Mouse (Mus musculus) myocyte (in vitro differentiated cells): Measurements from ENCODE around the gene Nr2c2. TPM values are rescaled to one million over a fixed set of nuclear protein-coding genes. Genes with fewer than 3 reads are reported as not detected.

Experiments
- H3K27me3 ChIP-seq: one replicate; pipeline ENCODE4 v1.6.1; 2011; ENCODE audit not compliant: control insufficient read depth, insufficient read depth, insufficient read length
- H3K36me3 ChIP-seq: one replicate; pipeline ENCODE4 v1.6.1; 2011; ENCODE audit not compliant: control insufficient read depth, insufficient read depth
- H3K4me2 ChIP-seq: one replicate; pipeline ENCODE4 v1.6.1; 2011; ENCODE audit warnings: low read depth, control low read depth
- H3K4me3 ChIP-seq: one replicate; pipeline ENCODE4 v1.5.1; 2011; ENCODE audit warnings: mild to moderate bottlenecking, control low read depth, moderate library complexity
- H3K79me2 ChIP-seq: one replicate; pipeline ENCODE4 v1.6.1; 2011; ENCODE audit not compliant: control insufficient read depth, insufficient read depth
- H3ac ChIP-seq: one replicate; pipeline ENCODE4 v1.6.1; 2011; ENCODE audit not compliant: control insufficient read depth, insufficient read length
- CEBPB ChIP-seq: IDR thresholded peaks from 2 replicates; pipeline ENCODE4 v1.6.1; 2011; ENCODE audit warnings: mild to moderate bottlenecking, moderate library complexity; ENCODE audit not compliant: poor library complexity, insufficient read depth, severe bottlenecking
- E2F4 ChIP-seq: IDR thresholded peaks from one replicate; pipeline ENCODE4 v1.6.1; 2011; ENCODE audit warnings: mild to moderate bottlenecking, control low read depth, moderate library complexity; ENCODE audit not compliant: insufficient read depth
- MAX ChIP-seq: IDR thresholded peaks from one replicate; pipeline ENCODE4 v1.6.1; 2011; ENCODE audit warnings: low read depth, mild to moderate bottlenecking, control low read depth
- MYOD1 ChIP-seq, 3 experiments: IDR thresholded peaks; one replicate each; pipeline ENCODE4 v1.6.1; 2011; ENCODE audit warnings: control low read depth in 2 of 3, low read depth in 2 of 3, mild to moderate bottlenecking in 2 of 3, moderate library complexity in 1 of 3; ENCODE audit not compliant: insufficient read length in 2 of 3, control insufficient read depth in 1 of 3
- MYOG ChIP-seq, 3 experiments: IDR thresholded peaks; one replicate each; pipeline ENCODE4 v1.6.1; 2011; ENCODE audit warnings: control low read depth in 2 of 3, low read depth in 2 of 3, mild to moderate bottlenecking in 2 of 3; ENCODE audit not compliant: insufficient read length in 2 of 3, control insufficient read depth in 1 of 3, insufficient read depth in 1 of 3
- POLR2A ChIP-seq: IDR thresholded peaks from one replicate; pipeline ENCODE4 v1.6.1; 2011; ENCODE audit warnings: low read depth, mild to moderate bottlenecking, control low read depth, moderate library complexity; ENCODE audit not compliant: insufficient read length
- POLR2AphosphoS2 ChIP-seq: IDR thresholded peaks from one replicate; pipeline ENCODE4 v1.6.1; 2011; ENCODE audit warnings: low read depth, control low read depth; ENCODE audit not compliant: insufficient read length
- REST ChIP-seq: IDR thresholded peaks from one replicate; pipeline ENCODE4 v1.6.1; 2011; ENCODE audit warnings: mild to moderate bottlenecking, control low read depth, moderate library complexity; ENCODE audit not compliant: insufficient read depth, insufficient read length
- SRF ChIP-seq: IDR thresholded peaks from one replicate; pipeline ENCODE4 v1.6.1; 2011; ENCODE audit warnings: low read depth; ENCODE audit not compliant: control insufficient read depth, insufficient read length
- TCF12 ChIP-seq: IDR thresholded peaks from one replicate; pipeline ENCODE4 v1.6.1; 2011; ENCODE audit warnings: mild to moderate bottlenecking, control low read depth; ENCODE audit not compliant: poor library complexity, insufficient read depth, severe bottlenecking
- TCF3 ChIP-seq: IDR thresholded peaks from one replicate; pipeline ENCODE4 v1.6.1; 2011; ENCODE audit warnings: low read depth, control low read depth; ENCODE audit not compliant: insufficient read length
- USF1 ChIP-seq: IDR thresholded peaks from one replicate; pipeline ENCODE4 v1.6.1; 2011; ENCODE audit warnings: low read depth, mild to moderate bottlenecking, control low read depth, moderate library complexity
- polyA plus RNA-seq: library from polyadenylated mRNA; unstranded; fragments of >200 nt; fragmentation: generic; extraction: Trizol; gene quantifications from one replicate; pipeline ENCODE4 v1.2.1, GENCODE M21; 2012; ENCODE audit warnings: missing spikeins

The Nr2c2 gene
- polyA plus RNA-seq, 1 experiment = 5.8 TPM

GRCm38 (mm10) chr6:92124547-92124946 lies 33.4 kb downstream of the Nr2c2 start:
- Histone ChIP-seq H3ac (no peak overlapping the region), H3K4me3 (no peak overlapping the region), H3K36me3 (no peaks in the 10 kb centered on the region), H3K4me2 (no peak overlapping the region), H3K27me3 (no peaks in the 10 kb centered on the region), H3K79me2 (peaks cover 47% of the 10 kb centered on the region)
- TF ChIP-seq MAX (no peak), SRF (no peak)

- no peak overlapping the region for H3K4me2 ChIP-seq
- H3K4me3 ChIP-seq = no peak overlapping the region
- peaks cover 66% of the 10 kb centered on the region for H3K79me2 ChIP-seq
- H3K36me3 ChIP-seq = no peaks in the 10 kb centered on the region
- H3K27me3 ChIP-seq = no peaks in the 10 kb centered on the region
- no peak for TF ChIP-seq MAX
- no peak for TF ChIP-seq SRF
- no peak for TF ChIP-seq USF1
- TF ChIP-seq MYOG (IDR thresholded peaks at IDR 0.05; ENCODE audit: control insufficient read depth in 1 of 3, insufficient read depth in 1 of 3, insufficient read length in 2 of 3, low read depth in 2 of 3) = no peak
- TF ChIP-seq REST = no peak
- TF ChIP-seq POLR2A = no peak
- TF ChIP-seq TCF3 = no peak
- H3ac ChIP-seq = no peak overlapping the region
These were observed 35.8 kb downstream of the Nr2c2 start for GRCm38 (mm10) chr6:92126861-92127468.

GRCm38 (mm10) chr6:92131456-92131855 lies 40.3 kb downstream of the Nr2c2 start:
- Histone ChIP-seq H3K36me3 (no peaks in the 10 kb centered on the region), H3K79me2 (peaks cover 55% of the 10 kb centered on the region), H3ac (no peak overlapping the region), H3K4me3 (no peak overlapping the region), H3K27me3 (no peaks in the 10 kb centered on the region), H3K4me2 (no peak overlapping the region)
- TF ChIP-seq SRF (no peak), TCF3 (no peak), TCF12 (no peak), USF1 (no peak), MYOG (IDR thresholded peaks at IDR 0.05; ENCODE audit: control insufficient read depth in 1 of 3, insufficient read depth in 1 of 3, insufficient read length in 2 of 3, low read depth in 2 of 3) (no peak), MAX (no peak)

GRCm38 (mm10) chr6:92132021-92132911 lies 41.1 kb downstream of the Nr2c2 start:
- no peak overlapping the region for H3K4me3 ChIP-seq

GRCm38 (mm10) chr6:92133617-92134016 lies 42.4 kb downstream of the Nr2c2 start:
- H3K4me3 ChIP-seq = no peak overlapping the region

More at GRCm38 (mm10) chr6:92132021-92132911, 41.1 kb downstream of the Nr2c2 start:
- Histone ChIP-seq H3ac (no peak overlapping the region), H3K79me2 (peaks cover 58% of the 10 kb centered on the region), H3K36me3 (no peaks in the 10 kb centered on the region), H3K4me2 (no peak overlapping the region), H3K27me3 (no peaks in the 10 kb centered on the region)
- TF ChIP-seq MYOG (IDR thresholded peaks at IDR 0.05; ENCODE audit: control insufficient read depth in 1 of 3, insufficient read depth in 1 of 3, insufficient read length in 2 of 3, low read depth in 2 of 3) (no peak), POLR2A (no peak), MAX (no peak), TCF3 (no peak), MYOD1 (IDR thresholded peaks at IDR 0.05; ENCODE audit: control insufficient read depth in 1 of 3, insufficient read length in 2 of 3, low read depth in 2 of 3) (no peak), USF1 (no peak), CEBPB (no peak), TCF12 (no peak), SRF (no peak)

More at GRCm38 (mm10) chr6:92133617-92134016, 42.4 kb downstream of the Nr2c2 start:
- Histone ChIP-seq H3K4me2 (no peak overlapping the region), H3K27me3 (no peaks in the 10 kb centered on the region), H3K79me2 (peaks cover 53% of the 10 kb centered on the region), H3ac (no peak overlapping the region), H3K36me3 (no peaks in the 10 kb centered on the region)
- TF ChIP-seq E2F4 (no peak), TCF3 (no peak), CEBPB (no peak), TCF12 (no peak), MAX (no peak), SRF (no peak), REST (no peak), POLR2A (no peak), MYOD1 (IDR thresholded peaks at IDR 0.05; ENCODE audit: control insufficient read depth in 1 of 3, insufficient read length in 2 of 3, low read depth in 2 of 3) (no peak), USF1 (no peak), POLR2AphosphoS2 (no peak), MYOG (IDR thresholded peaks at IDR 0.05; ENCODE audit: control insufficient read depth in 1 of 3, insufficient read depth in 1 of 3, insufficient read length in 2 of 3, low read depth in 2 of 3) (no peak)
